Mouse (Mus musculus) neural tube, embryonic 11.5 days (tissue): ENCODE measurements around the gene Cers6. TPM values are rescaled to one million over a fixed set of nuclear protein-coding genes. Genes with fewer than 3 reads are reported as not detected.

Source experiments
- ATAC-seq: fragments of 200-750 bp; cut with Nextera tagmentation; 2 replicates; pipeline ENCODE4 v1.8.0; 2017; ENCODE audit warnings: moderate number of reproducible peaks, mild to moderate bottlenecking, moderate TSS enrichment, moderate library complexity; ENCODE audit not compliant: insufficient read depth, low FRiP score, low TSS enrichment
- DNase-seq: peaks from one replicate; pipeline ENCODE4 v3.0.0-alpha.2; 2015; ENCODE audit warnings: low spot score
- H3K27ac ChIP-seq: fragments of 300-500 bp; sonication (generic); 2 replicates; pipeline ENCODE4 v1.5.1; 2014; ENCODE audit warnings: low read depth, mild to moderate bottlenecking, low read length
- H3K27me3 ChIP-seq: fragments of 300-500 bp; sonication (generic); 2 replicates; pipeline ENCODE4 v1.6.1; 2014; ENCODE audit warnings: mild to moderate bottlenecking, low read length, mixed read lengths; ENCODE audit not compliant: control insufficient read depth, insufficient read depth
- H3K36me3 ChIP-seq: fragments of 300-500 bp; sonication (generic); 2 replicates; pipeline ENCODE4 v1.6.1; 2014; ENCODE audit warnings: mild to moderate bottlenecking, low read length, moderate library complexity, mixed read lengths; ENCODE audit not compliant: control insufficient read depth, insufficient read depth
- H3K4me1 ChIP-seq: fragments of 300-500 bp; sonication (generic); 2 replicates; pipeline ENCODE4 v1.6.1; 2014; ENCODE audit warnings: low read length, mixed read lengths; ENCODE audit not compliant: control insufficient read depth, insufficient read depth
- H3K4me2 ChIP-seq: fragments of 300-500 bp; sonication (generic); 2 replicates; pipeline ENCODE4 v1.6.1; 2014; ENCODE audit warnings: low read depth, mild to moderate bottlenecking, moderate library complexity
- H3K4me3 ChIP-seq: fragments of 300-500 bp; sonication (generic); 2 replicates; pipeline ENCODE4 v1.5.1; 2014; ENCODE audit warnings: low read depth, low read length
- H3K9ac ChIP-seq: fragments of 300-500 bp; sonication (generic); 2 replicates; pipeline ENCODE4 v1.6.1; 2014; ENCODE audit warnings: mild to moderate bottlenecking, low read length
- H3K9me3 ChIP-seq: fragments of 300-500 bp; sonication (generic); 2 replicates; pipeline ENCODE4 v1.6.1; 2016; ENCODE audit warnings: low read length; ENCODE audit not compliant: control insufficient read depth
- WGBS: fragments of 180-500 bp; shearing (Covaris S2); extraction: QIAGEN DNeasy Blood & Tissue Kit; methylation state at CpG from one replicate; pipeline ENCODE4 v1.1.7; 2014; 5-methylcytosine and 5-hydroxymethylcytosine counted together
- polyA plus RNA-seq: library from polyadenylated mRNA; unstranded; fragments of >200 nt; fragmentation: Nextera tagmentation; extraction: Ambion mirVana; gene quantifications from 2 replicates; pipeline ENCODE4 v1.2.1, GENCODE M21; 2014

The Cers6 gene
- polyA plus RNA-seq, 1 experiment from 2014 or later, result 64.9 TPM

- peaks cover 7% of the 10 kb centered on the region; the same call in 1 of the 2 replicates for H3K4me1 ChIP-seq
- WGBS, result 93% methylated on average over 5 of the region's 5 CpGs
- H3K27ac ChIP-seq, result no peak overlapping the region
- DNase-seq, result no peak
- no peaks in the 10 kb centered on the region for H3K27me3 ChIP-seq
- H3K4me3 ChIP-seq, result no peak overlapping the region
- no peaks in the 10 kb centered on the region for H3K36me3 ChIP-seq
- no peaks in the 10 kb centered on the region for H3K9me3 ChIP-seq
- ATAC-seq, result no peak
- H3K9ac ChIP-seq, result no peak overlapping the region
- no peak overlapping the region for H3K4me2 ChIP-seq
These were observed 28.5 kb downstream of the Cers6 start for GRCm38 (mm10) chr2:68889661-68890170.

- H3K9ac ChIP-seq, result no peak overlapping the region
- H3K36me3 ChIP-seq, result no peaks in the 10 kb centered on the region
- H3K27me3 ChIP-seq, result no peaks in the 10 kb centered on the region
- DNase-seq, result no peak
- ATAC-seq, result no peak
- no peak overlapping the region for H3K4me2 ChIP-seq
- no peak overlapping the region for H3K27ac ChIP-seq
- WGBS, result 97% methylated on average over 4 of the region's 4 CpGs
- H3K4me3 ChIP-seq, result no peak overlapping the region
- no peaks in the 10 kb centered on the region for H3K9me3 ChIP-seq
- H3K4me1 ChIP-seq, result no peaks in the 10 kb centered on the region
These were observed 31.2 kb downstream of the Cers6 start for GRCm38 (mm10) chr2:68892476-68892875.

- Histone ChIP-seq H3K27ac (no peak overlapping the region), H3K4me3 (no peak overlapping the region), H3K36me3 (no peaks in the 10 kb centered on the region), H3K4me2 (no peak overlapping the region), H3K4me1 (no peaks in the 10 kb centered on the region), H3K9ac (no peak overlapping the region), H3K27me3 (no peaks in the 10 kb centered on the region), H3K9me3 (no peaks in the 10 kb centered on the region)
- DNase-seq (no peak), ATAC-seq (no peak)
- 79% methylated on average over 10 of the region's 10 CpGs for WGBS
These were observed 34.0 kb downstream of the Cers6 start for GRCm38 (mm10) chr2:68895044-68895764.

- H3K27ac ChIP-seq, result no peak overlapping the region
- H3K9me3 ChIP-seq, result no peaks in the 10 kb centered on the region
- H3K4me3 ChIP-seq, result no peak overlapping the region
- DNase-seq (no peak), ATAC-seq (no peak)
- H3K27me3 ChIP-seq, result no peaks in the 10 kb centered on the region
- 73% methylated on average over 4 of the region's 4 CpGs for WGBS
- no peaks in the 10 kb centered on the region for H3K36me3 ChIP-seq
- H3K9ac ChIP-seq, result no peak overlapping the region
- no peaks in the 10 kb centered on the region for H3K4me1 ChIP-seq
- H3K4me2 ChIP-seq, result no peak overlapping the region
These were observed 35.0 kb downstream of the Cers6 start for GRCm38 (mm10) chr2:68896196-68896595.

GRCm38 (mm10) chr2:68899770-68900521 is 38.7 kb downstream of the Cers6 start:
- no peaks in the 10 kb centered on the region for H3K9me3 ChIP-seq
- H3K4me3 ChIP-seq, result no peak overlapping the region
- no peaks in the 10 kb centered on the region for H3K4me1 ChIP-seq
- ATAC-seq, result no peak
- H3K36me3 ChIP-seq, result no peaks in the 10 kb centered on the region
- H3K27me3 ChIP-seq, result no peaks in the 10 kb centered on the region
- no peak overlapping the region for H3K4me2 ChIP-seq
- no peak overlapping the region for H3K9ac ChIP-seq
- WGBS, result 90% methylated on average over 7 of the region's 7 CpGs
- DNase-seq, result no peak
- no peak overlapping the region for H3K27ac ChIP-seq

GRCm38 (mm10) chr2:68900640-68901378 is 39.6 kb downstream of the Cers6 start:
- H3K36me3 ChIP-seq, result no peaks in the 10 kb centered on the region
- H3K4me3 ChIP-seq, result no peak overlapping the region
- H3K9ac ChIP-seq, result no peak overlapping the region
- no peaks in the 10 kb centered on the region for H3K27me3 ChIP-seq
- no peak overlapping the region for H3K27ac ChIP-seq
- DNase-seq (no peak), ATAC-seq (no peak)
- no peak overlapping the region for H3K4me2 ChIP-seq
- WGBS, result 90% methylated on average over 9 of the region's 9 CpGs
- H3K4me1 ChIP-seq, result no peaks in the 10 kb centered on the region
- H3K9me3 ChIP-seq, result no peaks in the 10 kb centered on the region

GRCm38 (mm10) chr2:68901708-68902107 is 40.5 kb downstream of the Cers6 start:
- H3K4me1 ChIP-seq, result no peaks in the 10 kb centered on the region
- WGBS, result 85% methylated on average over 2 of the region's 2 CpGs
- H3K27ac ChIP-seq, result no peak overlapping the region
- H3K27me3 ChIP-seq, result no peaks in the 10 kb centered on the region
- H3K4me2 ChIP-seq, result no peak overlapping the region
- no peak overlapping the region for H3K4me3 ChIP-seq
- DNase-seq (no peak), ATAC-seq (no peak)
- no peak overlapping the region for H3K9ac ChIP-seq
- H3K9me3 ChIP-seq, result no peaks in the 10 kb centered on the region
- H3K36me3 ChIP-seq, result no peaks in the 10 kb centered on the region

GRCm38 (mm10) chr2:68902546-68902945 is 41.3 kb downstream of the Cers6 start:
- H3K4me2 ChIP-seq, result no peak overlapping the region

More at GRCm38 (mm10) chr2:68902546-68902945, 41.3 kb downstream of the Cers6 start:
- H3K9me3 ChIP-seq, result no peaks in the 10 kb centered on the region
- H3K4me1 ChIP-seq, result no peaks in the 10 kb centered on the region
- DNase-seq, result no peak
- H3K27ac ChIP-seq, result no peak overlapping the region
- no peak overlapping the region for H3K4me3 ChIP-seq
- no peaks in the 10 kb centered on the region for H3K27me3 ChIP-seq
- no peaks in the 10 kb centered on the region for H3K36me3 ChIP-seq
- no peak overlapping the region for H3K9ac ChIP-seq
- 83% methylated on average over 6 of the region's 6 CpGs for WGBS
- ATAC-seq, result no peak
